Mouse (Mus musculus) megakaryocyte-erythroid progenitor cell, adult 5-6 weeks (primary cell): Measurements from ENCODE around the gene Usp53. TPM values are rescaled to one million over a fixed set of nuclear protein-coding genes. Genes with fewer than 3 reads are reported as not detected.
"Not testable (repeated sequence)": the region's sequence is repeated elsewhere in the genome, so short reads cannot be mapped to it uniquely, and the experiment has no call there.

Source experiments
- ATAC-seq: replicated peaks from 2 replicates; pipeline ENCODE4 v1.8.0; 2016; ENCODE audit warnings: mild to moderate bottlenecking, inconsistent platforms; ENCODE audit not compliant: severe bottlenecking, poor library complexity, low FRiP score, low TSS enrichment
- total RNA-seq, 2 experiments: library from RNA; stranded (forward) in 1 of 2; stranded (reverse) in 1 of 2; fragments of 200-1000, 215-1000 nt in 1 of 2; fragments of >200 nt in 1 of 2; fragmentation: Nextera tagmentation in 1 of 2; gene quantifications; 2 replicates each; pipeline ENCODE4 v1.2.3; 2014 to 2017

The Usp53 gene
- total RNA-seq, 2 experiments from 2014 or later: 2.0 to 5.6 TPM

DNA sequence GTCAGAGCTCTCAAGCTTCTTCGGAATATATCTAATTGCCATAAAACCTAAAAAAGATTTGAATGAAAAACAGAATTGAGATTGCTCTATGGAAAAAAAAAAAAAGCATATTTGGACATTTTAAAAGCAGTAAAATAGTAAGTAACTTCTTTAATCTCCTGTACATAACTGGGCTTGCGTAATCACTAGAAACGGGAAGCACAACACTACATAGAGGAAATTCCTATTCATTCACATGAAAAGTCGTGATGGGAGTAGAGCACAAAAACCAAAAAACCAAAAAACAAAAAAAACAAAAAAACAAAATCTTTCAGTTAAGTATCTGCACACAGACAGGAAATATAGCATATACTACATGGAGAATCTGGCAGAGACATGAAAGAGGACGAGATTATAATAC lies 20.0 kb downstream of the Usp53 start:
- ATAC-seq: no peak

DNA sequence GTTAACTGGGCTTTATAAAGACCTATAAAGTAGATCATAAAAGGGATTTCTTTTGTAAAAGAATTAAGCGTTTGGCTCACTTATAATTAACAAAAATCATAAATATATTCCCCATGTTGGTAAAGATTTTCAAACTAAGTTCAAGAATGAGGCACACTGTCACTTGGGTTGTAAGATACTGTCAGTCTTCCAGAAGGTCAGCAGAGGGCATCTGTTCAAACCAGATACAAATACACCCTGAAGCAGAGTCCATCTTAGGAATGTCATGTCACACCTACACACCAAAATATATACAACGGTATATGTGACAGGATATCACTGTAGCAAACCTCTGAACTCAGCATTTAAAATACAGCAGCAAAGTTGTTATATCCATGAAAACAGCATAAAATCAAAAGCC lies 34.2 kb downstream of the Usp53 start:
- no peak for ATAC-seq

GRCm38 (mm10) chr3:122943387-122943890 lies 40.9 kb downstream of the Usp53 start:
- no peak for ATAC-seq

DNA sequence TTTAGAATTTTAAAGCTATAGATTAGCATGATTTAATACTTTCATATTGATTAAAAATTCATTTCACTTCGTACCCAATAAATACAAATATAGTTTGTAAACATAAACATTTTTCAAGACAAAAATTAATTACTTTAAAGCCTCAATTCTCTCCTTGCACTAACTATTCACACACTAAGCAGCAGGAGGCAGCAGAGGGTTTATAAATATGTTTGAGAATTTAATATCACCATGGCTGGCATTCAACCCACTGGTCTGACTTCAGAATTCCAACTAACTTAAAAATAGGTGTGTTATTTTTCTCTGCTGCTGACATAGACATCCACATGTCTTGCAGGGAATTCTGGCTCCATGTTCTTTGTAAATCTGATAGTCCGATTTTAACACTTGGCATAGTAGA lies 45.1 kb downstream of the Usp53 start:
- ATAC-seq: peak; percentile 82

DNA sequence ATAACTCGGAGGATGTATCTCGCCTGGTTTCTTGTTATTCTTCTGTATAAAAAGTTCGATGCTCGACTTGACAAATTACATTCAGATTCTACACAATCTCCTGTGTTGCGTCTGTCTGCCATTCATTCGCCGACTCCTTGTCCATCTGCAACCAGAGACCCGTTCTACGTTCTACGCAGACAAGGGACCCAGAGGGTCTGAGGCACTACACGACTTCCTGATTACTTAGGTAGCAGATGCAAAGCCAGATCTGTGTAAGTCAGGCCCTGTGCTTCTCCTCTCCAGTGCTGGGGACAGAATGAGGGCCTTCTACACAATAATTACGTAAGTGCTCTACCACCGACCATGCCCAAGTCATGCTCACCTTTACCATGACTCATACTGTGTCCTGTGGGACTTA lies 47.1 kb downstream of the Usp53 start:
- not testable (repeated sequence) for ATAC-seq

- no peak for ATAC-seq
These were observed 51.8 kb downstream of the Usp53 start for GRCm38 (mm10) chr3:122932466-122932865.

- ATAC-seq: no peak
These were observed 54.6 kb downstream of the Usp53 start for GRCm38 (mm10) chr3:122929723-122930122.

GRCm38 (mm10) chr3:122924009-122924914 lies 60.0 kb downstream of the Usp53 start, which contains the start of gene 1810037I17Rik:
TSS of gene 1810037I17Rik (plus strand) at chr3:122924203.
- peak; percentile 91 for ATAC-seq

DNA sequence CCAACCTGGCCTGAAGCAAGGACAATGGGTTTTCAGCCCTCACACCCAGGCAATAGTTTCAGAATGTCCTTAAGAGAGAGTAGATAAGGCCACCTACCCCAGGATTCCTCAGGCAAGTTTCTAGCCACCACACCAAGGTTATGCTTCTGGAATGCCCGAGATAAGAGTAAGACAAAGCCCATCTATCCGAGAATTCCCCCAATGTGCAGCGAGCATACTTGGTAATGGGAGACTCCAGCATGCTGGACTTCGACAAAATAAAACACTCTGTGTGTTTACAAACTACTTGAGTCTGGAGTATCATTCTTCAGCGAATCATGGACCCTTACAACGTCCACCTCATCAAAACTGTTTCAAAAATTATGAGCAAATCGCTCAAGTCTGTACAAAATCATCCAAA lies 61.2 kb downstream of the Usp53 start:
- ATAC-seq: 0 out of 2 replicates have a peak, but pooled peaks have one; percentile 23

- ATAC-seq: no peak
These were observed 62.4 kb downstream of the Usp53 start for GRCm38 (mm10) chr3:122921676-122922527.

GRCm38 (mm10) chr3:122920572-122921435 lies 63.5 kb downstream of the Usp53 start:
- peak; percentile 21; the same call in 1 of the 2 replicates for ATAC-seq

- ATAC-seq: no peak
These were observed 65.0 kb downstream of the Usp53 start, which contains the start of gene Gm10959 for GRCm38 (mm10) chr3:122919260-122919659. TSS of gene Gm10959 (minus strand) at chr3:122919360.

DNA sequence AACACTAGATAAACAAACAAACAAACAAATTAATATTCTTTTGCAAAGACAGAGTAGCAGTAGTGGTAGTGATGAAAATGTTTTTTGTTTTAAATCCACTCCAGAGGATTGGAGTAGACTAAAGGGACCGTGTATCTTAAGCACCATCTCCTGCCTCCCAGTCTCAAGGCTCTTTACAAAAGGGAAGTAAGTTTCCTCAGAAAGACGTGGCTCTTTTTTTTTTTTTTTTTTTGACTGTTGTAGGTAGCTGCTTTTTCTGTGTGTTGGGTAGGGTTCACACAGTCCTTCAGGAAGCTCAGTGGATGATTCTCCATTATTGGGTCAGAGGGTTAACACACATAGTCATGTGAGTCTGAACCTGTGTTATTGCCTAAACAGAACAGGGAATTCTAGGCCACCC lies 65.6 kb downstream of the Usp53 start:
- ATAC-seq: no peak

- no peak for ATAC-seq
These were observed 68.1 kb downstream of the Usp53 start for GRCm38 (mm10) chr3:122916191-122916680.

- 0 out of 2 replicates have a peak, but pooled peaks have one; percentile 37 for ATAC-seq
These were observed 68.8 kb downstream of the Usp53 start for GRCm38 (mm10) chr3:122915493-122915892.

- no peak for ATAC-seq
These were observed 76.5 kb downstream of the Usp53 start for GRCm38 (mm10) chr3:122907841-122908240.

DNA sequence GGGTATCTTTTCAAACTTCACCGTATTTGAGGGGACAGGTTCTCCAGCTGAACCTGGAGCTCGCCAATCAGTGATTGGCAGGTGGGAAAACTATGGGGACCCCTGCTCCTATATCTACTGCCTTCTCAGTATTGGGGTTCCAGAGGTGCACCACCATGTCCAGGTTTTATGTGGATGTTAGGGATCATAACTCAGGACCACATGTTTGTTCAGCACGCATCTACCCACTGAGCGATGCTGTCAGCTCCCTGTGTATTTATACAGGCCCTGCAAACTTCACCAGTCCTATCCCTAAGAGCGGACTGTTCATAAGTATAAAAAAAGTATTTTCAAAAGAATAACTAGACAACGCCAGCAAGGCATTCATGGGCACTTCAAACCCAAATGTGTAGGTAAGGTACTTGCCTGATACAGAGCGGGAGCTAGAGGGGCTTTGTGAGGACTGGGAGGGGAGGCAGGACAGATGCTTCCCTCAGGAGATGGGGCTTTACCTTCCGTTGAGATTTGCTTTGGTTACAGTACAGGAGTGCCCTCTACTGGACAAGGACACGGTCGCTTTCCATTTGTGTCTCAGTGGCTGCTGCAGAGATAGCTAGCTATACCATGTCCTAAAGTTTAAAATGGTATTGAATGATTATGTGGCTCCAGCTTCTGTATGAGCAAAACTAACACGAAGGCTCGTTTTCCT lies 80.4 kb downstream of the Usp53 start:
- ATAC-seq: peak; percentile 94

- ATAC-seq: no peak
These were observed 86.1 kb downstream of the Usp53 start for GRCm38 (mm10) chr3:122898254-122898653.
